Mouse (Mus musculus): ENCODE measurements around the gene Dctn5.

Dctn5 gene

DNA sequence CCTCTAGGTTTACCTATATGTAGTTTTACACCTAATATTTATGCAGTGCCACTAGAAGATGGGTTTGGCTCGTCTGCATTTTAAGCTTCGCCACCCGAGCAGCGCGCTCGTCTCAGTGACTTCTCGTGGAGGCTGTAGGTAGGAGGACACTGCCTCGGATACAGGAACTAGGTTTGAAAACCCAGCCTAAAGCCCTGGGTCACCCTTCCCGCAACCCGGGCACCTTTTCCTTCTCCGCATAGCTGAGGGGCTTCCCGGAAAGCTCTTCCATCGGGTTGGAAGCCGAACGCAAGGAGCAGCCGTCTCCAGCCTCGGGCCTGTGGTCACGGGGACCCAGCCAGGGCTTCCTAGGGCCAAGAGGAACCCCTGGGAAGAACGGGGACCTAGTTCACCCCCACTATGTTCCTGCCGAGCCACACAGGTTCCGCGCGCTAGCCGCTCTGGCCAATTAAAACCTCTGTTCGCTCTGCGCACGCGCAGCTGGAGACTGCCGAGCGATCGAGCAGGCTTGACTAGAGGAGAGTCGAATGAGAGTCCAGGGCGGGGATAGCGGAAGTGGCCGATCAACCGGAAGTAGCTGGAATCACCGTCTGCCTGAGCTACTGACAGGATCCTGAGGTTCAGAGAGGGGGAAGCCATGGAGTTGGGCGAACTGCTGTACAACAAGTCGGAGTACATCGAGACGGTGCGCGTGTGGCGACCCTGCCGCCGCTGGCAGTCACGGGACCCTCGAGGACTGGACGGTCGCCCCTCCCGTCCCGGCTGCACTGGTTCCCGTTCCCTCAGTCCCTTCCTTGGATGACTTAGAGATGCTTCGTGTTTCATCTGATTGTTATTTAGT, at the start of gene Dctn5, which contains the start of gene Palb2:
Dctn5 (plus strand) TSS at position 545 of the 841 bp plus-strand sequence.
Palb2 (minus strand) TSS at position 489 of the 841 bp plus-strand sequence.
- peak; percentile 99 for DNase-seq (ENCODE audit: low spot score)

DNA sequence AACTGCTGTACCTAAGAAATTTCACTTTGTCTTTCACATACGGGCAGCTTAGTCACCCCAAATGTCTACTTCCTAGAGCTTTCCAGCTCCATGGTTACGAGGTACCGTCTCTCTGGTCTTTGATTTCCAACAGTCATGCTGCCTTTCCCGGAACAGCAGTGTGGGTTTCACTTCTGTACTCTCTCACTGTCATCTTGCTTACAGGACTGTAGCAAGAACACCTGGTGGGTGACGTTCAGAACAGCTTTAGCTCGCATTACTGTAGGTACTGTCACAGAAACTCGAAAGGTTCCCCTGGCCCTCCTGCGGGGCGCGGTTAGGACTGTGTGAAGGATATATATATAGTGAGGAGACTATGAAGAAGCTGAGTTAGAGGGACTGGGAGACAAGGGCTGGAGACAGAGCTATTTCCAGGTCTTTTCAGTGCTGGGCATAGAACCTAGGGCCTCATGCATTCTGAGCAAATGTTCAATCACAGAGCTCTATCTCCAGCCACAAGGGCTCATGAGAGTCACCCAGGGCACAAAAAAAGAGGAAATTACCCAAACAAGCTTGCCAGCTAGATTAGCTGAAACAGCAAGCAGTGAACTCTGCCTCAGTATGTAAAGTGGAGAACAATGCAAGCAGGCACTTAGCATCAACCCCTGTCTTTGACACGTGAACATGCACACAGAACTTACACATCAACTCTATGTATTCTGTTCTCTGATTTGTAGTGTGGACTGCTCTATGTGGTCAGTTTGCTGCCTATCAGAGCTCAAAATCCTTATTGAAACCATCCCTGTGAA, 45.5 kb upstream of the Dctn5 start:
- DNase-seq (ENCODE audit: low spot score) = no peak

DNA sequence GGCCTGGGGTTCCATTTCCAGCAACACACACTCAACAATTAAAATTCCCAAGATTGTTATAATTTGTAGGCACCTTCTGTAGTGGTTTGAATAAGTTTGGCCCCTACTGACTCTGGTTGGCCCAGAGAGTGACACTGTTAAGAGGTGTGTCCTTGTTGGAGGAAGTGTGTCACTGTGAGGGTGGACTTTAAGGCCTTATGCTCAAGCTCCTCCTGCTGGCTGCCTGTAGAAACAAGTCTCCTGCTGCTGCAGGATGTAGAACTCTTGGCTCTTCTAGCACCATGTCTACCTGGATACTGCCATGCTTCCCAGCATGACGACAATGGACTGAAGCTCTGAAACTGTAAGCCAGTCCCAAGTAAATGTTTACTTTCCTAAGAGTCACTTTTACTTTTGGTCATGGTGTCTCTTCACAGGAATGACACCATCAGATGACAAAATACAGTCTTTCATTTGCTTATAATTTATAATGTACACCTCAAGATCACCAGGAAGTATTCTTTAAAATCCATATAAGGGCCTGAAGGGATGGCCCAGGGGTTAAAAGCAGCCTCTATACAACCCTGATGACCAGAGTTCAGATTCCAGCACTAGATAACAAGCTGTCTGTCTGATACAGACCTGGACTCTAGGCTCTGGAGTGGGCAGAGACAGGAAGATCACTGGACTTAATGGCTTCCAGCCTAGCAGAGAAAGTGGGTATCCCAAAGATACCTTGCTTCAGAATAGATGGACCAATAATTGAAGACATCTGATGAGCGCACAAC, 38.1 kb upstream of the Dctn5 start:
- DNase-seq (ENCODE audit: low spot score) = no peak

DNA sequence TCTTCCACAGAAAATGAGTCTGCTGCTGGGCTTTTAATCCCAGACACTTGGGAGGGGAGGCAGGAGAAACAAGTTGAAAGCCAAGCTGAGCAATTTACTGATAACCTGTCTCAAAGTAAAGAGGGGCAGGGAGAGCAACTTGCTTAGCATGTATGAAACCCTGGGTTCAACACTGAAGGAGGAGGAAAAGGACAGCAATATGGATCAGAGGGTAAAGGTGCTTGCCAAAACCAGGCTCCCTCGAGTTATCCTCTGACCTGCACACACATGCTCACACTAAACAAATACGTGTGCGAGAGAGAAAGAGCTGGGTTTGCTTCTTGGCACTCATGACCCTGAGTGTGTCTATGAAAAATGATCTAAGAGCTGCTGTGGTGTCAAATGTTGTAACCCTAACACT, 34.8 kb upstream of the Dctn5 start:
- DNase-seq (ENCODE audit: low spot score) = no peak

DNA sequence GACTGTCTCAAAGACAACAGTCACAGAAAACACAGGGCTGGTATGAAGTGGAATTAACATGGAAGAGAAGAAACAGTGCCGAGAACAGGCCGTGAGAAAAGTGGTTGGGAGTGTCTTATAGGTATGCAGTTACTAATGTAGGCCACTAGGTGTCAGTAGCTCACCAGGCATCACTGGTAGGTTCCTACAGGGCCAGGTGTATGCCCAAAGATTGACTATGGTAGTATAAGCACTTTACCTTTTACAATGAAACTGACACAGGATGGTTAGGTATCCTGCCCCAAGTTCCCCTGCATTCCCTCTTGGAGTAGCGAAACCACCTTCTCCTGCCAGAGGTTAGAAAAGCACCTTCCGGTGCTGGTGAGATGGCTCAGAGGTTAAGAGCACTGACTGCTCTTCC, 33.6 kb upstream of the Dctn5 start:
- DNase-seq (ENCODE audit: low spot score) = peak; percentile 67

DNA sequence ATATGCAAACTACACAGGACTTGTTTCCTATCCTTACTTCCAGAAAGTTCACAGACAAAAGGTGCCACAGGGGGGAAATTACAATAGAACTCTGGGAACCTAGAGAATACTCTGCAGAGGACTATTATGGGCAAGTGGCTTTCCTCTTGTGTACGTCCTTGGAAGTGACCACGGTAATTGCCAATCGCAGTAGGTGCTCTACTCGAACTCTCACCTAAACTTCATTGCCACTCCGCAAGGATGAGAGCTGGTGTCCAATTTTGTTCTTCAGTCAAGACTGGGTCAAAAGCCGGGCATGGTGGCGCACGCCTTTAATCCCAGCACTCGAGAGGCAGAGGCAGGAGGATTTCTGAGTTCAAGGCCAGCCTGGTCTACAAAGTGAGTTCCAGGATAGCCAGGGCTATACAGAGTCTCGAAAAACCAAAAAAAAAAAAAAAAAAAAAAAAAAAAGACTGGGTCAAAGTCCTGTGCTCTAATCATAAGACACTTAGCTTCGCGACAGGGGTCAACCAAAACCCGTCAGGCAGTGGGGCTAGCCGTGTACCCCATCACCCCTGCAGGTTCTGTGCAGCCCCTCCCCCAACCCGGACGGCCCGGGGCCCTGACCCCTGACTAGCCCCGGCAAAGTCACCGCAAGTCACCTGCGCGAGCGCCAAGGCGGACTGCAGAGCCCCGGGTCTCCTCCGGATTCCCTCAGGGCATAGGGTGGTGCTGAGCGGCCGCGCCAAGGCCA, 31.7 kb upstream of the Dctn5 start:
- peak; percentile 32 for DNase-seq (ENCODE audit: low spot score)

DNA sequence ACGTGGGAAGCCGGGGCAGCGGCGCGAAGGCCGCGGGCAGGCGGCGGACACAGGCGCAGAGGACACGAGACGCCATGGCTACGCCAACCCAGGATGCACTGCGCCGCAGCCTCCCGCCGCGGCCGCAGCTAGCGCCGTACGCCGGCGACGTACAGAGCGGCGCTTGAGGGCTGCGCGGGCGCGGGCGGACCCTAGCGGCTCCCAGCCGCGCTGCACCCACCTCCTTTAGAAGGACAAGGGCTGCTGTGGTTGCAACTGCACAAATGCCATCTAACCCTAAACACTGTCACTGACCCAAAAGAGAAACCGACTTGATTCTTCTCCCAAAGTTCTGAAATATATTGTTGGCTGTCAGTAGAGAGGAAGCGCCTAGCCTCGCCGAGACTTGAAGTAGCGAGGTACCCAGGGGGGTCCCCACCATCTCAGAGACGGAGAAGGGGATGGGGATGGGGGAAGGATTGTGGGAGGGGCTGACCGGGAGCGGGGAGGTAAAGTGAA, 31.0 kb upstream of the Dctn5 start, which contains the start of gene Ndufab1:
Ndufab1 (minus strand) TSS at position 140 of the 498 bp plus-strand sequence.
- DNase-seq (ENCODE audit: low spot score) = peak; percentile 88

DNA sequence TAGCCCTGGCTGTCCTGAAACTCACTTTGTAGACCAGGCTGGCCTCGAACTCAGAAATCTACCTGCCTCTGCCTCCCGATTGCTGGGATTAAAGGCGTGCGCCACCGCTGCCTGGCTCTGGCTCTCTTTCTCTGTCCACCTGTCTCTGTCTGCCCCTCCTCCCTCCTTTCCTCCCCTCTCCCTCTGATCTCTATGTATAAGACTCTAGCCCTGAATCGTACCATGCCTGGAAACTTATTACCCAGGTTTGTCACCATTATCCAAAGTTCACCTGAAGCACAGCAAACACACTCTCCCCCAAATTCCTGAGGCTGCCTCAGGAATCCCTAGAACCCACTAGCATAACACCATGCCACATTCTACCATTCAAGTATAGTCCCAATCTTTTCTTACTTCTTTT, 24.6 kb upstream of the Dctn5 start:
- no peak for DNase-seq (ENCODE audit: low spot score)

DNA sequence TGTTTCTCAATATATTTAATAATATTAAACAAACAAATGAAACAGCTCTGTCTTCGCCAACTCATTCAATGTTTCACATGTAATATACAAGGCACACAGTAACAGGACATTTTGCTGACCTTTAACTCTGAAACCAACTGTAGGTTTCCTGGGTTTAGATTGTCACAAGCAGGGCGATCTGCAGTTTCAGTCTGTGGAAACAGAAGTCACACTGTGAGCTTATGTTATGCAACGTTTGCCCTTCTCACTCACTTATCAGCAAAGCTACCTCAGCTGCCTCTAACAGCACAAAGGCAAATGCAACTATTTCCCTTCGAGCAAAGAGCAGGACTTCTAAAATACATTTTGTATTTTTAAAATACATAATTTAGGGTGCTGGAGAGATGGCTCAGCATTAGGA, 9.3 kb upstream of the Dctn5 start:
- DNase-seq (ENCODE audit: low spot score) = no peak

DNA sequence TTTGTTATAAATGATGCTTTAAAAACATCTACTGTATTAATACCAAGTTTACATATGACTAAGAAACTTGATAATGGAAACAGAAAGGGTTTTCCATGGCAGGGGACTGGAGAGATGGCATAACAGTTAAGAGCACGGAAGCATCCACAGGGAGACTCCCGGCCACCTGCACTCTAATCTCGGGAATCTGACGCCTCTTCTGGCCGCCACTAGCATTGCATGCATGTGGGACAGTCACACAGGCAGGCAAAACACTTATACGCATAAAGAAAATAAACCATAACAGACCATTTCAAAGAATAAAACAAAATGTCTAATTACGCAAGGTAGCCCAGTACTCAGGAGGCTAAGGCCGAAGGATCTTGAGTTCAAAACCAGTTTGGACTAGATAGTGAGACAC, 7.2 kb upstream of the Dctn5 start:
- DNase-seq (ENCODE audit: low spot score) = no peak

DNA sequence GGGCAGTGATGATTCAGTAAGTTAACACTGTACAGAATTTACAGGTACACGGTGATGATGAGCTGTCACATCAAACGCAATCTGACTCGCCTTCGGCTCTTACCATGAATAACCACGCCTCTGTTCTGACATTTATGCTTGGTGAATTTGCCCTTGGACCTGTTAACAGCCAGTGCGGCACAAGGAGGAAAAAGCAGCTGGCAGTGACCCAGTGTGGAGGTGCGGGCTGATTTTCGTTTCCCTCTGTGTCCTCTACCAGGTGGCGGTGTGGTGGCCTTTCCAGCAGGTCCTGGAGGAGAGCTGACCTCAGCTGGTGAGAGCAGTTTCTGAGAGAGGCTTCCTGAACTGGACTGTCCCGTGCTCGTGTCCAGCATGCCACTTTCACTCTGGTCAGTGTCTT, 5.9 kb upstream of the Dctn5 start:
- no peak for DNase-seq (ENCODE audit: low spot score)

DNA sequence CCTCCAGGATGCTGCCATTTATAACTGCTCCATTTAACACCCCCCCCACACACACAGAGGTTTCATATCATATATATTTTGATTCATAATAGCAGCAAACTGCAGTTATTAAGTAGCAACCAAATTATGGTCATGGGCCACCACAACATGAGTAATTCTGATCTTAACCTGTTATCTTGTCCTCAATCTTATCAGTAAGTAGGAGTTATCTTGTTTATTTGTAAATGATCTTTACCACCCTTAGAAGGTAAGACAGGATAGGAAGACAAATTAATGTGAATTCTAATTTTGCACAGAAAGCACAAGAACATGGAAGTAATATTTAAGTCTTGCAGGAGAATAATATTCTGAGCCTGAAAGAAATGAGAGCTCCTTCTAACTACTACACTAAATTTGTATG, 1.0 kb upstream of the Dctn5 start:
- no peak for DNase-seq (ENCODE audit: low spot score)

DNA sequence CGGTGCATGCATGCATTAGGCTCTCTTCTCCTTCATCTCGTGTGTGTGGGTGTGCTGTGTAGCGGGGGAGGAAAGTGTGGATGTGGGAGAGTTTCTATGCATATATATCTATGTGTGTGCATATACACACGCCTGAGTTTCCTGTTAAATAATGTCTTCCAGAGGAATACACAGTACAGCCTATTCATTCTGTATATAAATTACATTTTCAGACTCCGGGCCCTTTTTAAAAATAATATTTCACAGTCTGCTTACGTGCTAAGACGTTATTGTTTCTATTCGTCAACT, 441 bp downstream of the Dctn5 start:
- DNase-seq (ENCODE audit: low spot score) = no peak

DNA sequence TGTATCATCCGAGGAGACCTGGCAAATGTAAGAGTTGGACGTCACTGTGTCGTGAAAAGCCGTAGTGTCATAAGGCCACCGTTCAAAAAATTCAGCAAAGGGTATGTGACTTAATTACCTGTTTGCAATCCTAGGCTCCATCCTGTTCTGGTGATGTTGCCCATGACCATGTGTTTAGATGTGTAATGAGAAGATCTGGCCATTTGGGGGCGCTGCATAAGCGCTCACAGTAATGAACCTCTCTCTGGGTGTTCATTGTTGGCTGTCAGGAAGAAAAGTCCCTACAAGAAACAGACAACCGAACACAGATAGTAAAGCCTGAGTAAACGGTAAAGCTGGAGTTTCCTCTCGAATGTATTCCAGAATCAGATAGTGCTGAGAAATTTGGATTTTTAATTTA, 2.2 kb downstream of the Dctn5 start:
- DNase-seq (ENCODE audit: low spot score) = peak; percentile 41

DNA sequence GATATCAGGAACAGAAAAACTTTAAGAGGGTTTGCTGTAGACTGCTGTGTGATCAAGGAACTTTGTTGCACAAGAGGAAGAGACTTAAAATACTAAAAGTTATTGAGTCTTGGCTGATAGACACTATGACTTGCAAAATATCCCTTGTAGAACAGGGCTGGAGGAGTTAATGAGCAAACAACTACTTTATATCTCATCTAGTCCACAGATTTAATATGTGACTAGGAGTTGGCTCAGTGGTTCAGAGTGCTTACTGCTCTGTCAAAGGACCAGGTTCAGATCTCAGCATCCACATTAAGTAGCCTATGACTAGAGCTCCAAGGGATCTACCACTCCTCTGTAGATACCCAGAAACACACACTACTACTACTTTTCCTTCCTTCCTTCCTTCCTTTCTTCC, 4.2 kb downstream of the Dctn5 start:
- DNase-seq (ENCODE audit: low spot score) = no peak

DNA sequence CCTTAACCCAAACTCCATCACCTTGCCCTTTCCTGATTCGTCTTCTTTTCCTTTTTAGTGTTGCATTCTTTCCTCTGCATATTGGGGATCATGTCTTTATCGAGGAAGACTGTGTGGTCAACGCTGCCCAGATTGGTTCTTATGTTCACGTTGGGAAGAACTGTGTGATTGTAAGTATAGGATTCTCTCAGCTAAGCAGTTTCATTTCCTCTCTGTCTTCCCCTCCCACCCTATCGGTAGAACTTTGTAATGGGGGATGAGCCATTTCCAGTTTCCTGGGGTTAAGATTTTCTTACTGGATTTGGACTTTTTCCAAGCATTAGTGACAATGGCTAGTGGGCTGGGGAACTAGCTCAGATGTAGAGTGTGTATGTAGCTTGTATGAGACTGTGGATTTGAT, 5.3 kb downstream of the Dctn5 start:
- no peak for DNase-seq (ENCODE audit: low spot score)

DNA sequence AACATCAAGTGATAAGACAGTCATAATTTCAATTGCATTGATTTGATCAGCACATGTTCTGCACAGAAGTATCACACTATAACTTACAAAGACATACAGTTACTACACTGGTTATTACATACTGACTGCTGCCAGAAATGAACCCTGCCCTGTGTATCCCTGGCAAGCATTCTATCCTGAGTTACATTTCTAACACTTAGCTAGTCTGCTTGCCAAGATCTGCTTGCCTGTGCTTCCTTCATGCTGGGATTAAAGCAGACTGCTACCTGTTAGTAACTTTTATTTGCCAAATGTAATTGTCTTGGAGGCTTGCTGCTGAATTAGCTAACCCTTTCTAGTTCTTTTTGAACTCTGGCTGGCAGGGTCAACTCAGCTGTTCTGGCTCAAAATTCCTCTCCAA, 8.2 kb downstream of the Dctn5 start:
- no peak for DNase-seq (ENCODE audit: low spot score)

DNA sequence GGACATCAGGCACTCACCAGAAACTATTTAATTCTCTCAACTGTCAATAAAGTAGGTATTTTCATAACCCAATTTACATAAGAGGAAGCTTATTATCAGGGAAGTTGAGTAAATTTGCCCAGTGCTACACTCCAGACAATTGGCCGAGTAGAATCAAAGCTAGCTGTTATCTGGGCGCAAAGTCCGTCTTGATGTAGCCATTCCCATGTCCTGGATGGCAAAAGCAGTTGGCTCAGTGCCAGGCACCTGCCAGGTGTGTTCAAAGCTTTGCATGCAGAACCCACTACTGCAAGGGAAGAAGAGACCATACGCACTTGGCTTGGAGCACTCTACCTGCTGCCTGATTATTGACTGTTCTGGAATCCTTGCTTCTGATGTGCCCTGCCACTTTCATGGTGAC, 19.6 kb downstream of the Dctn5 start:
- DNase-seq (ENCODE audit: low spot score) = no peak

DNA sequence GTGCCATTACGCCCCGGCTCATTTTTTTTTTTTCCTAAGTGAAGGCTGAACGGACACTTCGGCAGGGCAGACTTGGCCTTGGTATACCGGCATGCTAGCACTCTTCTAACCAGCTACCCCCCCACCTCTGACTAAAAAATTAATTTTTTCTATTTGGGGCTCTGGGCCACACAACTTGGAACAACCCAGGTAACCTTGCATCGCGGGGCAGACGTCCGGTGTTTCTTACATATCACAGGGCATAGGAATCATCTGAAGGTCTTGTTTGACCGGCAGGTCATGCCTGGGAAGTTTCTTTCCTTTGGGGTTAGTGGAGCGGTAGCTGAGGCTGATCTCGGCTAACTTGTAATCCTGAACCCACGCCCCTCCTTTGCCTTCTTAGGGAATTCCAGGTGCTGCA, 25.6 kb downstream of the Dctn5 start:
- DNase-seq (ENCODE audit: low spot score) = no peak

DNA sequence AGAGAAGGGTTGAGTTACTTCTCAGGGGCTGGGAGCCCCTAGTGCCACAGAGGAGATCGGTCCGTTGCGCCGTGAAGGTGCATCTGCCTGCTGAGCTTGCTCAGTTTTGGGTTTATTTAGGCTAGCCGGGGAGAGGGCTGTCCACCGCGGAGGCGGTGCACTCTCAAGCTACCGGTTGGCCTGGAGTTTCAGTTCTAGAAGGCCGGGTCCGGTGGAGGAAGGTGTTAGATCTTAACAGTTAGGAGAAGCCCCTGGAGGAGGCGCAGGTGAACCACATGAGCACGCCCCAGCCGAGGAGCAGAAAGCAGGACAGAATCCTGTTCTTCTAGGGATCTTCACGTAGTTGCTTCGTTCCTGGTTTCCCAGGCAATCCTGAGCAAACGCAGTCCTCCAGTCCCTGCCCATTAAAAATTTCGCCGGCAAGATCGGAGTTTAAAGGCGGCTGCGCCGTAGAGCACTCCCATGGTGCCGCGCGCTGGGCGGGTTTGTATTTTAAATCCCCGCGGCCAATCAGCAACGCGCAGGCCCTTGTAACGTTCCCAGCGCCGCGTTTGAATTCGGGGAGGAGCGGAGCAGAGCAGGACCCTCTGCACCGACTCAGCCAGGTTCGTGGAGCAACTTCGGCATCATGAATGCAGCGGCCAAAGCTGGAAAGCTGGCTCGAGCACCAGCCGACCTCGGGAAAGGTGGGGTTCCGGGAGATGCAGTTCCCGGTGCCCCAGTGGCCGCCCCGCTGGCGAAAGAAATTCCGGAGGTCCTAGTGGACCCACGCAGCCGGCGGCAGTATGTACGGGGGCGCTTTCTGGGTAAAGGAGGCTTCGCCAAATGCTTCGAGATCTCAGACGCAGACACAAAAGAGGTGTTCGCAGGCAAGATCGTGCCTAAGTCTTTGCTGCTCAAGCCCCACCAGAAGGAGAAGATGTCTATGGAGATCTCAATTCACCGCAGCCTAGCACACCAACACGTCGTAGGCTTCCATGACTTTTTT, 26.4 kb downstream of the Dctn5 start, which contains the start of gene Plk1:
Plk1 (plus strand) TSS at position 525 of the 988 bp plus-strand sequence.
- peak; percentile 86 for DNase-seq (ENCODE audit: low spot score)

All from c-Kit-positive CD71-positive TER-119-positive erythroid progenitor cells, embryonic 14.5 days (primary cell).